Mouse (Mus musculus): ENCODE results near the gene Thy1.

The Thy1 gene

DNA sequence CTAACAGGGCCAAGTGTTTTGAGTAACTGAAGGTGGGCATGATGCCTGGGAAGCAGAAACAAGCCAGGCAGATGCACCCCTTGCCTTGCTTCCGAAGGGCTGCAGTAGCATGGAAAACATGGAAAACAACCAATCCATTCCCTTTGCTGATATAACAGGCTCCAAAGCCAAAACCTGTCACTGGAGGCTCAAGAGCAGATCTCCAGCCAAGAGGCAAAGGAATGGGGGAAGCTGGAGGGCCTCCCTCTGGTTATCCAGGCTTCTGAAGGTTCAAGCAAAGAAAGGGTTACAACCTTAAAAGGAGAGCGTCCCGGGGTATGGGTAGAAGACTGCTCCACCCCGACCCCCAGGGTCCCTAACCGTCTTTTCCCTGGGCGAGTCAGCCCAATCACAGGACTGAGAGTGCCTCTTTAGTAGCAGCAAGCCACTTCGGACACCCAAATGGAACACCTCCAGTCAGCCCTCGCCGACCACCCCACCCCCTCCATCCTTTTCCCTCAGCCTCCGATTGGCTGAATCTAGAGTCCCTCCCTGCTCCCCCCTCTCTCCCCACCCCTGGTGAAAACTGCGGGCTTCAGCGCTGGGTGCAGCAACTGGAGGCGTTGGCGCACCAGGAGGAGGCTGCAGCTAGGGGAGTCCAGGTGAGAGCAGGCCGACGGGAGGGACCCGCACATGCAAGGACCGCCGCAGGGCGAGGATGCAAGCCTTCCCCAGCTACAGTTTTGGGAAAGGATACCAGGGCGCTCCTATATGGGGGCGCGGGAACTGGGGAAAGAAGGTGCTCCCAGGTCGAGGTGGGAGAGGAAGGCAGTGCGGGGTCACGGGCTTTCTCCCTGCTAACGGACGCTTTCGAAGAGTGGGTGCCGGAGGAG is at the start of gene Thy1:
Gene Thy1 (plus strand): TSS at position 549 of the 872 bp plus-strand sequence.
- peak; percentile 95 for DNase-seq

DNA sequence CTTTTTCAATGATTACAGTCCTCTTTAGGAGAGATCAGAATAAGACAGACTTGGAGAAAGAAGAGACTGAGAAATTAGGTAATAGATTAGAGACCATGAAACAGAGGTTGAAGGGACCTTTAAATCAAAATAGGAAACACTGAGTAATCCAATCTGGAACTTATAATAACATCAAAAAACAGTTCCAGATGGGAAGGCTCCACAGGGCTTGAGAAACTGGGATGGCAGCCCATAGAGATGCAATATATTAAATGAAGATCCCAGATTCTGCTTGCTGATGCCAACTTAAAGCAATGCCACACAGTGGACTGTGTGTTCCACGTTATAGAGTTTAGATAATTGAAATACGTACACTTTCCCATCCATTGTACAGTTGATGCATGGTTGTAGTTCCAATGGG is 45.5 kb upstream of the Thy1 start:
- no peak for DNase-seq

GRCm38 (mm10) chr9:43998851-43999250 is 44.3 kb upstream of the Thy1 start:
- no peak for DNase-seq

GRCm38 (mm10) chr9:44004362-44004761 is 38.8 kb upstream of the Thy1 start:
- DNase-seq: no peak

DNA sequence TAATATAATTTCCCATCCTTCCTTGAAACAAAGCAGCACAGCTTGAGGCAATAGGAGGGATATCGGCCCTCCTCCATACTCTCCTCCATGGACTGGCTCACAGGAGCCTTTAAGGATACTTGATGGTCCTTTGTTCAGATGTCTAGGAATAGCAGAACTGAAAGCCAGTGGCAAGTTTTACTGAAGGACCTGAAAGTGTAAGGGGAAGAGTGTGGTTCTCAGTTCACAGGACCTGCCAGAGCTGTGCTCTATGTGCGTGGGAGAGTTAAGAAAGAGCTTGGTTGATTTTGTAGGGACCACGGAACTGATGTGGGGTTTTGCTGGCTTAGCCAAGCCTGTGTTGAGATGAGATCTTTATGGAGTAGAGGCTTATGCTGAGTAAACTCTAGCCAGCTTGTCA is 37.9 kb upstream of the Thy1 start:
- no peak for DNase-seq

DNA sequence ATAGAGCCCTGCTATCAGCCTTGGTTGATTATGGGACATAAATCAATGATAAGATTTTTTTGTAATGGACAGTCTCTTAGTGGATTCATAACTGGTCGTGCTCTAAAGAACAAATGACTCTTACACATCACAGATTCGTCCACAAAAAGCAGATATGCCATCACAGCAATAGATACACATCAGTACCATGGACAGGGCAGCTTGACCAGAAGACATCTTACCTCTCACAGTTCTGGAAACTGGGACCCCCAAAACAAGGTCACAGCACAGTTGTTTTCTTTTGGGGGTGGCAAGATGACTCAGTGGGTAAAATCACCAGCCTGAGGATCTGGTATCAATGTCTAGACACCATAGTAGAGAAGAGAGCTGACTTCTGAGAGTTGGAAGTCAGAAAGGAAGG is 35.9 kb upstream of the Thy1 start:
- DNase-seq: no peak

GRCm38 (mm10) chr9:44007991-44008390 is 35.2 kb upstream of the Thy1 start:
- no peak for DNase-seq

GRCm38 (mm10) chr9:44010900-44011299 is 32.3 kb upstream of the Thy1 start:
- DNase-seq: no peak

DNA sequence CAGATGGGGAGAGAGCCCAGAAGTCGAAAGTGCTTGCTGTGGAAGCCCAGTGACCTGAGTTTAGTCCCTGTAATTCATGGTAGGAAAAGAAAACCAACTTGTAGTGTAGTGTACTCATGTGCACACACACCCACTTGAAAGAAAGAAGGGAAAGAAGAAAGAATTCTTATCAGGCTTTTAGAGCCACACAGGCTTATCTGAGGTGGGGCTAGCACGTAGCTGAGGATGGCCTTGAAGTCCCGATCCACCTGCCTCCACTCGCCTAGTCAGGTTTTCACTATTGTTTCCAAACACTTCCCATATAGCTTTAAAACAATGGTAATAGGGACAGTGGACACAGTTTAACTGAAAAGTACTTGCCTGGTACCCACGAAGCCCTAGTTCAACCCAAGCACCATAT is 31.5 kb upstream of the Thy1 start:
- DNase-seq: no peak

DNA sequence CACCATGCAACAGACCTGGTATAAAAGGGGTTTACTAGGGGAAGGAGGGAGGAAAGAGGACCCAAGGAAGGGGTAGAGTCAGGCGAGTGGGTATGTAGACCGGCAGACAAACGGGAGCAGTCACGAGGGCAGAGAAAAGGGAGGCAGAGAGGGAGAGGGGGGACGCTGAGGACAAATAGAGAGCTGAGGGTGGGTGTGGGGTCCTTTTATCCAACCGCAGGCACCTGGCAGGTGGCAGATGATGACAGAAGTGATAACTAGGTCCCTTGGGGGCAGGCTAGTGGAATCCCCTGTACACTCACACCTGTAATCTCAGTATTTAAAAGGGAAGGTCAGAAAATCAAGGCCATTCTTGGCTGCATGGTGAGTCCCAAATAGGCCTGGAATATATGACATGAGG is 31.0 kb upstream of the Thy1 start:
- no peak for DNase-seq

DNA sequence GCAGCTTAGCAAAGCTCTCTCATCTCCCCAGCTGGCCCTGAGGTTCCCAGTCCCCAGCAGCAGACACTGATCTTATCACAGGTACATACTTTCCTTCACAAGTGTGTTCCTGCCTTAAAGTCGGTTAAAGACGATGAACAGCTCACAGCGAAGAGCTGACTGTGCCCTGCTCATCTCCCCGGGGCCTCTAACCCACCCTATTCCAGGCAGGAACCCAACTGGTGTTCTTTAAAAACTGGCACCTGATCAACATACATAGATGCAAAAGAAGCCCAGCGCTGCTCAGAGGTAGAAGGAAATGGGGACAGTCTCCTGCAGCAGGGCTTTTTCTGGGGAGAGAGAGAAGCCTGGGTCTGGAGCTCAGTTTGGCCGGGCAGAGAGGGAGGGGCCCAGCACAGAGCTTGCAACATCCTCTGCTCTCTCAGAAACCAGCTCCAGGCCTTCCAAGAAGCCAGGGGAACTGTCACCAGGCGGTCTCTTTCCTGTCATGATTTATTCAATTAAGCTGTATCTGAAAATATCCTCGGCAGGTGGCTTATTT is 30.4 kb upstream of the Thy1 start:
- DNase-seq: peak; percentile 16

DNA sequence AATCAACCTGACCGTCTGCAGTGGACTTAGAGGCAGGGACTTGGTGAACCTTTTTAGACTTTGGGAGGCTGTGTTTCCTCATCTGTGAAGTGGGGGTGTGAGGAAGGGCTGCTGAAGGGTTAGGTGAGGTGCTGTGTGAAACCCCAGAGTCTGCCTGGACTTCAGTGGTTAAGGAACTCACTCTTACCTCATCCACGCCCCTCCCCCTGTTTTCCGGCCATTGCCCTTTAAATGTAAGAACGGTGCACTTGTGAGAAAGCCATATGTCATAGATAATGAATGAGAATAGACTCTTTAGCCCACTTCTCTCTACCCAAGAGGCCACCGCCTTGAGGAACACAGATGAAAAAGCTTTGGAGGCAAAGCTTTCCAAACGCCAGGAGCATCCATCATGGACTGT is 29.4 kb upstream of the Thy1 start:
- no peak for DNase-seq

- DNase-seq: no peak
These were observed 26.9 kb upstream of the Thy1 start for GRCm38 (mm10) chr9:44016304-44016703.

GRCm38 (mm10) chr9:44017846-44018245 is 25.3 kb upstream of the Thy1 start:
- no peak for DNase-seq

GRCm38 (mm10) chr9:44020001-44020400 is 23.2 kb upstream of the Thy1 start:
- DNase-seq: no peak

DNA sequence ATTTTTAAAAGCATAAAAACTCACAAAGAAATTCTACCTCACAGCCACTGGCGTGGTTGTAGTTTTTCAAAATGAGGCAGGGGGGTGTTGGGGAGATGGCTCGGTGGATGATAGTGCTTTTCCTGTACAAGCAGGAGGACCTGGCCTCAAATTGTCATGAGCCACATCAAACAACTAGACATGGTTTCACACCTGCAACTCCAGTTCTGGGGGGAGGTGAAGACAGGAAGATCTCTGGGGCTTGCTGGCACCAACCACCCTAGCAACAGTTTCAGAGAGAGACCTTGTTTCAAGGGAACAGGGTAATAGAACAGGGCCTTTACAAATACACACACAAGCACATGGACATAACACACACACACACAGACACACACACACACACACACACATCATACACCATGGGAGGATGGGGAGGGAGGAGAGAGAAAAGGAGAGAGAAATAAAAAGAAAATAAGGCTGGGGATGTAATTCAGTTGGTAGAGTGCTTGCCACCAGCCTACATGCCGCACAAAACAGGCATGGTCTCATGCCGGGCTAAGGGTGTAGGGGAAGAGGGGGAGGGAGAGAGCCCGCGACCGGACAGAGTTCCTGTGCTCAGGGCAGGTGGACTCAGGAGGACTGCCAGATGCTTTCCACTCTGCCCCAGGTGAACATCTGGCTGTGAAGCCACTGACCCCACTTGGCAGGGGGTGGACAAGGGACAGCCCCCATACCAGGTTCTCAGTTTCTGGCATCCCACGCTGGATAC is 20.9 kb upstream of the Thy1 start:
- no peak for DNase-seq

DNA sequence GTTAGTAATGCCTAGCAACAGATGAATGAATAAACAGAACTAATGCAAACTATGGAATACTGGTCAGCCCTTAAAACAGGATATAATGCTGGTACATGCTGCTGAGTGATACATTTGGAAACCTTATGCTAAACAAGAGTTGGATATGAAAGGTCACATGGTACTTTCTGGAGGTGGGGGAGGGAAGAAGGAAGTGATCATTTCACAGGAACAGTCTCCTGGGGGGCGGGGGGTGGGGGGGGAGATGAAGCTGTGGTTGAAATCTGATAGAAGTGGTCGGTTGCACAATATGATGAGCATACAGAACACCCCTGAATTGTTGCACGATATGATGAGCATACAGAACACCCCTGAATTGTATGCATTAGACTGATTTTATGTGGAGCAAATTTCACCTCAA is 19.1 kb upstream of the Thy1 start:
- no peak for DNase-seq

DNA sequence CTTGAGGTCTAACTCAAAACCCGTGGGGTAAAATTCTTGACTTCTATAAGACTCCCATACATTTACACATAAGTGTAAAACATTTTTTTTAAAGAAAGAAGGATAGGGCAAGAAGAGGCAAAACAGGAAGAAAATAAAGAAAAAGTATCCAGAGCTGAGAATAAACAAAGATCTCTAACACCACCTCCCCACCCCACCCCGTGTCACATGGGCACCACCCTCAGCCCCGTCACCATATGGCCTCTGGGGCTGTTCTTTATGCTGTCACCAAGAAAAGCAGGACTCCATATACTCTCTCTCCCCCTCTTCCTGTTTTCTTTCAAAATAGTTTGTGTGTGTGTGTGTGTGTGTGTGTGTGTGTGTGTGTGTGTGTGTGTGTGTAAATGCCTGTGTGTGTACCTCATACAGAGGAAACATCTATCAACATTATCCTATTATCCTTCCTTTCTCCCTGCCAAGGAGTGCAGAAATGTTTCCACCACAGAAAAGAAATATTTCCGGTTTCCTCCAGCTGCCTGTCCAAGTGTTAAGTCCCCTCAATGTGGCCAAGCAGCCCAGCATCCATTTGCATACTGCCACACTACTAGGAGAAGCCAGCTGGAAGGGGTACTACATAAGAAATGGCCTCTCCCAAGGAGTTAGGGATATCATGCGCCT is 13.5 kb upstream of the Thy1 start:
- DNase-seq: no peak

DNA sequence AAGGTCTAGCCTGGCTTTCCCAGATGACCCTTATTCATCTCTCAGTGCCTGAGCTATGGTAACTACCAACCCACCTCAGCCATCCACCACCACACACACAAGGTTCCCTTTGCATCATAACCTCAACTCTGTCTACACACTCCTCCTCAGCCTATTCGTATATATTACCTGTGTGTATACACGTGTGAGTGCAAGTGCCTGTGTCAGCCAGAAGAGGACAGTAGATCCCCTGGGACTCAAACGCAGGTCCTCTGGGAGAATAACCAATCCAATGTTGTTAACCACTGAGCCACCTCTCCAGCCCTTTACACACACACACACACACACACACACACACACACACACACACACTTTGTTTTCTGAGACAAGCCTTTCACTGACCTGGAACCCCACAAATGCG is 12.5 kb upstream of the Thy1 start:
- no peak for DNase-seq

DNA sequence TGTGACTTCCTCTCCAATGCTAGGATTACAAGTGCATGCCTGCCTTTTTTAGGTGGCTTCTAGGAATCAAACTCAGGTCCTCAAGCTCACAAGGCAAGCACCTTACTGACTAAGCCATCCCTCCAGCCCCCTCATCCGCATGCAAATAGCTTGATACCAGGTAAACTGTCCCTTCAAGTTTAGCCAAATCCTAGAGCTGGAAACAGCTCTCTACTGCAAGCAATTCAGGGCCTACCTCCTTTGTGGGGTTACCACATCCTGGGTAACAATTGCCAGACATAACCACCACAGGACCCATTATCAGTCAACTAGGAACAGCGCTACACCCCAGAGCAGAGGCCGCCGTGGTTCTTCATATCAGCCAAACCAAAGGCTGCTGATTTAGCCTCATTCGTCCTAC is 12.1 kb upstream of the Thy1 start:
- no peak for DNase-seq

GRCm38 (mm10) chr9:44031946-44032345 is 11.2 kb upstream of the Thy1 start:
- no peak for DNase-seq

GRCm38 (mm10) chr9:44033317-44033716 is 9.9 kb upstream of the Thy1 start:
- no peak for DNase-seq

GRCm38 (mm10) chr9:44033957-44034727 is 9.0 kb upstream of the Thy1 start:
- no peak for DNase-seq

Measured in cerebellum, adult 11-12 months (tissue).